Mouse (Mus musculus) right cerebral cortex, postnatal 10 days (tissue): ENCODE data around the gene Tenm4.

Source experiments
- DNase-seq, 2 experiments: peaks; one replicate each; pipeline ENCODE4 v3.0.0; 2021; ENCODE audit warnings: low spot score in 2 of 2

Tenm4 gene

DNA sequence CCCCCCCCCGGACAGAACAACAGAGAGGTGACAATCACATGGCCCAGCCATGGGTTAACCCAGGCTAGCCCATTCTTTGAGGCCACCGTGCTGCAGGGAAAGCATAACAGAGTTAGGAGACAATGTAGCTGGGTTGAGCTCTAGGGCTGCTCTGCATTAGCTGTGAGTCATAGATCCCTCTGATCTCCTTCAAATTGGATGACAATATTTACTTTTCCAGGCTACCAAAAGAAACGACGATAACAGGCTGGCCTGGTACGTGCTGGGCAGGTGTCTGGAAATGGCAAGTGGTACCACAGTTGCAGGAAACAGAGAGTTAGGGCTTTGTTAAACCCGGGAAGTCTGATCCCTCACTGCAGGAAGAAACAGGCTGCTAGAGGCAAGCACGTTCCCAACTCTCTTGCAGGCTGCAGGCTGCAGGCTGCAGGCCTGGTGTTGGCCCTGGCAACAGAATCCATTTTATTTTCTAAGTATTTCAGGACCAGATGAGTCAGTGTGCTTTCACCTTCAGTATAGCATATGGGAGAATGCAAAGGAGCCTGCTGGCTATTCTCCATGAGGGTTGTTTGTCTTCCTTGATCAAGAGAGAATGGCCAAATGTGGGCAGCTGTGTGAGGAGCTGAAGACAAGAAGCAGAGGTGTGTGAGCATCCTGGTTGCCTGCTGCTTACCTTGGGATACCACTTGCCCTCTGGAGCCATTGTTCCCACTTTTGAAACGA lies 353.6 kb downstream of the Tenm4 start:
- DNase-seq = no peak

DNA sequence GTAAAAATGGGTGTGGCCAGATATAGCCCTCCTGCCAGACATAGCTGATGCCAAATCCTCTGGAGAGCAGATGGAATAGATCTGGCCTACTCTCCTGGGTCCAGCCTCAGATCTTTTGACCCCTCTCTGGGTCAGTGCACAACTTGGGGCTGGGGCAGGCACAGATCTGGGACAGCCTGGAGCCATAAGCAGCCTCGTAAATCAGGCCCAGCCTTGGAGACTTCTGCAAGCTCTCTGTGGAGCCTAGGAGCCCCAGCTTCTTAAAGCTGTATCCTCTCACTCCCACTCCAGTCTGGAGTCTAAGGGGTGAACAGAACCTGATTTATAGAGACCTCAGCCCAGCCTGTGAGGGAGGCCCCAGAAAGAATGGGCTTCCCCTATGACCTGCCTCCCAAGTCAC lies 354.3 kb downstream of the Tenm4 start:
- no peak for DNase-seq

DNA sequence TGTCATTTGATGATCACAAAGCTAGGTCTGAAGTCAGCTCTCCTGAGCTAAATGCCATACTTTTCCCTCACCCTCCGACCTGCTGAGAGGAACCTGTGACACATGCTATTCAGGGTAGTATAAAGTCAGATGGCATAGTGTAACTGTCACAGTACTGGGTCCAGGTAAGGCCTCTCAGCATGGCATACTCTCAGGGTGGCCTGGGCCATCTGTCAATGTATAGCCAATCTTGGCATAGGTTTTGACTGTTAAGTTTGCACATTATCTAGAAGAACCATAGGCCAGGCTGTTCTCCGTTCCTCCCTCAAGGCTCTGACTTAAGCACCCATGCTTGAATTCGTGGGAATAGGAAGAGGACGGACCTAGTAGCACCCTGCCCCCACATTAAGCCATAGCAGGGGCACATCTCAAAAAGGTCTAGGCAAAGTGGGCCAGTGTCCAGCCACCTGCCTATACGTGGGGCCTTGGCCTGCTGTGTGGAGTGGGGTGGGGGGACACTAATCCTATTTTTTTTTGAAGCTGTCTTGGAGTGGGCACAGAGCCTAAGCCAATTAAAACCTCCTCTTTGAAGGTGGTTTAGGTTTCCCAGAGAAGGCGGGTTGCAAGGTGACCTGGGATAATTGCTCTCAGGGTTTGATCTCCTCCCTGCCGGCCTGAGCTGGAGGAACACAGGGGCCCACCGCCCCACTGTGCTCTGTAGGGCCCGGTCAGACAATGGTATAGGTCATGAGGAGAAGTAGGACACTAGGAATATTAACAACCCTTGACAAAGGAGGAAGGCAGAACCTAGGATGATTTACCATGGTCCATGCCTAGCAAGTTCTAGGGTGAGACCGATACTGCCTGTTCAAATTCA lies 359.8 kb downstream of the Tenm4 start:
- no peak for DNase-seq

DNA sequence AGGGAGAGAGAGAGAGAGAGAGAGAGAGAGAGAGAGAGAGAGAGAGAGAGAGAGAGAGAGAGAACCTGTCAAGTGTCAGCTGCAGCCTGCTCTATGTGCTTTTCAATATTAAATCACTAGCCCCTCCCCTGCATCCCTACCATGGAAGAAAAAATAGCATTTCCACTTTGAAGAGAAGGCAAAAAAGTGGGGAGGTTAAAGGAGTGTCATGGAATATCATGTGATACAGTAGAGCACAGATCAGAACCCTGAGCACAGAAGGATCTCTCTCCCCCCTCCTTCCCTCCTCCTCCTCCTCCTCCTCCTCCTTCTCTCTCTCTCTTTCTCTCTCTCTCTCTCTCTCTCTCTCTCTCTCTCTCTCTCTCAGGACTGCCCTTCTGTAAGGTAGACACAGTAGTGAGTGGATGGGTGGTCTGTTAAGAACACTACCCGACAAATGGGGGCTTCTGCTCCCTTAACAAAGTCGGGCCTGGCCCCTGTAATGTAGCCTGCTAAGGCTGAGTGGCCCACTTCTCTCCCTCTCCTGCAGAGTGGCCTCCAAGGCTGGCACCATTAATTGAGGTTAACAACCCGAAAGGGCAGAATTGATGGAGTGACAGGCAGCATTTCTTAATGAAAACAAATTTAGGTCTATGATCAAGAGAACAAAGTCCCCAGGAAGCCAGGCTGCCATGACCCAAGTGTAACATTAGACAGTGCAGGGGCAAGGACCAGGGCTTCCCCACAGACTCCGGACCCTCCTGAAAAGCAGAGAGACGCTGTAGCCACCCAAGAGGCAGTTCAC lies 361.1 kb downstream of the Tenm4 start:
- DNase-seq = no peak

DNA sequence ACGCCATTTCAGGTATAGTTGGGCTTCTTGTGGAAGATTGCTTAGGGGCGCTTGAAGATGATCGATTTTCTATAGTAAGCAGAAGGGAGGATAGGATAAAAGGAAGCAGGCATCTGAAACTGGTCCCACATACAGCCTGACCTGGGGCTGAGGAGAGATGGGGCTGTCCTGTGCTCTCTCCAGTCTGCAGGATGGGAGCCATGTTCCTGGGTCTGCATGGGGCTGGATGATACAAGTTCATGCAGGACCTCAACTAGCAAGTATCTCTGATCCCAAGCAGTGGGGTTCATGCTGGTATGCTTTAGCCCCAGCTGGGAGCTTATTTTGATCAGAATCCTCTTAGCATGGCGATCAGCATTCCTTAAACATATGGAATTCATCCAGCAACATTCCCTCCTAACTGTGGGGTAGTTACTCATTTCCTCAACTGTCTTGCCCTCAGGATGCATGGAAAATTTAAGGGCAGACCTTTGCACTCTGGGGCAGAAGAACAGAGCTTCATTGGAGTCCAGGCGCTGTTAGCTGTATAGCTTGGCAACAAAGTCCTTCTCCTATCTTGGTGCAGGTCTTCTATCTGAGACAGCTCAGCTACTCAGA lies 361.9 kb downstream of the Tenm4 start:
- DNase-seq = no peak

DNA sequence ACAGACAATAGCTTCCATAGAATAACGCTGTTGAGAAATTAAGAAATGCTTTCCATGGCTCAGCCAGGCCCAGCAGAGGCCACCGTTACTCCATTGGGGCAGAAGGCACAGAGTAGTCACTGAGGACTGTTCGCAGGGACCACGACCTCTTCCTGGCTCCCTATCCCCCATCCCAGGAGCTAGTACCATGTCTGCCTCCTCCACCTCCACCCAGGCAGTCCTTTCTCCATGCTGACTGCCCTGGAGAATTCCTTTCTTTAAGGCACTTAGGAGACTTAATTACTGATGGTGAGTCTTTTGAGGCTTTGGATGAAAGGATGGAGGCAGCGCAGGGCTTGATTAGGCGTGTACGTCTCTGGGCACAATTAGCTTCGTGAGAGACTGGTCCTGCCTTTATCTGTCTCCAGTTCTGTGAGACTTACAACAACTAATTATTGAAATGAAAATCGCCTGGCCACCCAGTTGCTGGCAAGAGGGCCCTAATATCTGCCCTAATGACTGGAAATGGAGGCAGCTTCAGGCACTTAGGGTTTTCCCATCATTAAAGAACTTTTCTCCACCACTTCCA lies 365.4 kb downstream of the Tenm4 start:
- no peak for DNase-seq

DNA sequence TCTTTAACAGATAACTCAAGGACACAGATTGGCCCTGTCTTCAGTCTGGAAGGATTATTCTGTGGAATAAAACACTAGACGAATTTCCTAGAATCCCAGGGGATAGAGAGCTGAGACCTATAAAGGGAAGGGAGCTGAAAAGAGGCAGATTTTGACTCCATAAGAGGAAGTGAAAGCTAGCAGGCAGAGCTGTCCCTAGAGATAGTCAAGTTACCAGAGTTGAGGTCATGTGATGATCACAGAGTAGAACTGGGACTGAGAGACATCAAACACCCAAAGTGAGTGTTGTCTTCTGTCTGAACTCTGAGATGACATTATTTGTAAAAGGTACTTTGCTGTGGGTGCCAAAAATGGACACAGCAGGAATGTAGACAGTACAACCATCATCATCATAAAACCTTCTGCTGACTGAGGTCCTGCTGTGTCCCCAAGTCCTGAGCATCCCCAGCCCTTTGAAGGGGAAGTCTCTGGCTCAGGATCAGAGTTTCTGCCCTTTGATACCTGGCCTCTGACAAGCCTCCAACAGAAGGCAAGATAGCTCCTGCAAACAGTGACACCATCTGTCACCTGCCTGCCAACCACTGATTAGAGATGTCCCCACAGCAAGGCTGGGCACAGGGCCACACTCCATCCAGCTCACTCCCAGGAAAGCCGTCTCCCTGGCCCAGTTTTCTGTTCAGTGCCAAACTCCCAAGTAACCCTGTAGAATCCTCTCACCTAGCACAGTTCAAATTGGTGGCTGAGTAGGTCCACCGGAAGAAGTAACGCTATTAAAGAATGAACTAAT lies 368.4 kb downstream of the Tenm4 start:
- DNase-seq = no peak

DNA sequence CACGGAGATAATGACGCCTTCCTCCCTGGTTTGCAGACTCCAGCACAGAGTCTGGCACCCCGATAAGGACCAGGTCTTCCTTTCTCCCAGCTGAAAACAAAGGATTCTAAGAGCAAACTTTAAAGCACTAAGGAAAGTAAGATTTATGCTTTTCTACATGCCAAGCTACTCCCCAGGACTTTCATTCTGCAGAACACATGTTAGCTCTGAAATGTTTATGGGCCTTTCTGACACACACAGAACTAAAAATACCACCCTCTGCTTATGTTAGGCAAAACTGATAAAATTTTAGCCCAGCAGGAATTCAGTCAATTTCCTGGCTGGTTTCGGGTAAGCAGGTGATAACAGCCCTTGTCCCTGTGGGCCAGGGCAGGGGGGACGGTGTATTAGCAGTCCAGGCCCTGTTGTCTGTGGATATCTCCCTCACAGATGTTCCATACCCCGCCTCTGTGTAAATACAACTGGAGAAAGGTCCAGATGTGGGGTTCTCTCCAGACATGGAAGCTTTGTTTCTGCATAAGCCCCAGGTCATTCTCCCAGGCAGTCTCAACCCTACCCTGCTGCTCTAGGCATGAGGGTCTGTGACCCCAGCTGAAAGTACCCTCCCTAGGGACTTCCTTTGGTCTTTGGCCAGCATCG lies 369.5 kb downstream of the Tenm4 start:
- no peak for DNase-seq

DNA sequence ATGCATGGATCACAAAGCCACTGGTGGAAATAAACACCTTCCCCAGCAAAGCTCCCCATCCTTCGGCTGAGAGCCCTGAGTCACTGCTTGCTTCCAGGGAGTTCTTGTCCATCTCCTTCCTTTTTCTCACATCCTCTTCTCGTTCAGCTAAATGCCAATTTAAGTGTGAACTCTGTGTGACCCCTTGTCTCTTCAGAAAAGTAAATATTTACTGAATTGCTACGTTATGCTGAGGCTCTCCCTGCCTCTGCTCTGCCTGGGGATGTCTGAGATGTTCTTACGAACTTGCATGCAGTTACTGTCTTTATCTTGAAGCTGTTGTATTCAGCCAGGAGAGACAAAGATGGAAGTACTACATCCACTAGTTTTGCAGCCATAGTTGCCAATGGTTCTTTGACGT lies 374.9 kb downstream of the Tenm4 start:
- no peak for DNase-seq

DNA sequence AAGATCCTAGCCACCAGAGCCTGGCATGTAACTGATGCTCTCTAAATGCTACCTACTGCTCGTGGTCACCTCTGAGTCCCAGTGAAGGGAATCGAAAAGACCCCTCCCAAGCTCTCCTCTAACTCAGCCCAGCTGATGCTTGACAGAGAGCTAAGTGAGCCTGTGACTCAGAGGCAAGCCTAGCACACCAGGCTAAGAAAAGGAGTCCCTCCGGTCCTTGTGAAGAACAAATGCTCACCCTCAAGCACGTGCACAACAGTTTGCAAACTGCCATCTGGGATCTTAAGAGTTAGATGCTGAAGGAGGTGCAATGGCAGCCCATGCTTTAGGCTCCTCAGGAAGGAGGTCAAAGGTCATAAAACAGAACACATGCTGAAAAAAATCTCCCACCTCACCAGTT lies 380.8 kb downstream of the Tenm4 start:
- DNase-seq = no peak

DNA sequence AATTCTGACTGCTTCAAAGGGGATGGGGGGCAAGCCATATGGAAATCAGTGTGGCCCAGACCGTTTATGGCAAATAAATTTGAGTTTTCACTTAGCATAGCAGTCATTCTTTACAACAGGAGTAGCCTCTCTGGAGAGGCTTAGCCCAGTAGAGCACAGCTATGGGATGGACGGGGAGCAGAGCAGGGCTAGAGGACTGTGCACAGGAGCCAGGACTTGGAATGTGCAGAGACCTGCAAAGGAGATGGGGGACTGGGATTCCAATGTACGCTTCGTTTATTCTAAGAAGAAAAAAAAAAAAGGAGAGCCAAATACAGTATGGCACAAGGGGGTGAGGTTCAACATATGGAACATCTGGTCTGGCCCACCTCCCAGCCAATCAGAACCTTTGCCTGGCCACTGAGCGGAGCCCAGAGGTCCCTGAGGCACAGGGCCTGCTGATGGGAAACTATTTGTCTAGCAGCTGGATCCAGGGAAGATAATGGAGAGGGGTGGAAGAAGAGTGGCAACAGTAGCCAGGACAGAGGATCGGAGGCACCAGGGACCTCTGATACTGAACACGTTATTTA lies 381.3 kb downstream of the Tenm4 start:
- no peak for DNase-seq

DNA sequence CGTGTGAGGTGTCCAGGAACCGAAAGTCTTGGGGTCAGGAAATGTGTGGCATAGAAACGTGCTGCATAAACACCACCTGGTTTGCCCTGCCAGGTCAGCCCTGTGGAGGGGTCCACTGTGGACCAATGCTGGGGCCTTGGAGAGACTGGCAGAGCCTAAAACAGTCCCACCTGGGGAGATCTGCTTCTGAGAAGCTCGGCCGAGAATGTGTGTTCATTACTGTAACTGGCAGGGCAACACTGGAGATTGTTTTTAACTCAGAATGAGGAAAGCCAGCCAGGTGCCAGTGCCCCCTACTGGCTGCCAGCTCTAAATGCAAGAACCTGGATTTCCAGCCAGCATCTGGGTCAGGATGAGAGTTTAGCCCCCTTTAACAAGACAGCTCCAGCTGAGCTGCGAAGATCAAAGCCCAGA lies 383.2 kb downstream of the Tenm4 start:
- DNase-seq = peak; percentile 55 to 59

DNA sequence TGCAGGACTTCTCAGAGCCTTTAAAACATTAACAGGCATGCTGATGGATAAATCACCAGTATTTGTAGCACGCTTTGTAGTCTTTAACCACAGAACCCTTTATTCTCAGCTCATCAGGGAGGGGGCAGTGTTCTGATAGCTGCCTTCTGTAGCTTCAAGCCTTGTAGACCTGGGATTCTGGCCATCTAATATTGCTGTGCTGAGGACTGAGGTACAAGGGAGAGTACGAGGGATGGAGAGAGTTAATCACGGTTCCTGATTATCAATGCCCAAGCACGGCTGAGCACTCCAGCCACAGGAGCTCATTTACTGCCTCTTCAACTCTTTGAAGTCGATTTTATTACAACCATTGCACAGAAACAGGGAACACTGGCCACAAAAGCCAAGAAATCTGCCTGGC lies 384.2 kb downstream of the Tenm4 start:
- DNase-seq = no peak

DNA sequence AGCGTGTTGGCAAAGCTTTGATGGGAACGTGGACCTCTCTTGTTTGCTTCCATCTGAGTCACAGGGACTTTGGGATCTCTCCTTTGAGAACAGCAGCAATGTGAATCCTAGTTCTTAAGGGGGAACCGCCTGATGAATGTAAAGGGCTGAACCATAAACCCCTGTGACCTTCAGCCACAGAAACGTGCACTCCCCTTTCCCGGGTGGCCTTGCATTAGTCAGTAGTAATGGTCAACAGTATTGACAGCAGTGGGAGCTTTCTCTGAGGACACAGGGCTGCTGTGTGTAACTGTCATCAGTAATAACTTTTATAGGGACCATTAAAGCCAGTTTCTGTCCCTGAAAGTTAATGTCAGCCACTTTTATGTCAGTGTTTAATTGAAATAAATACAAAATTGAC lies 385.7 kb downstream of the Tenm4 start:
- DNase-seq = no peak

DNA sequence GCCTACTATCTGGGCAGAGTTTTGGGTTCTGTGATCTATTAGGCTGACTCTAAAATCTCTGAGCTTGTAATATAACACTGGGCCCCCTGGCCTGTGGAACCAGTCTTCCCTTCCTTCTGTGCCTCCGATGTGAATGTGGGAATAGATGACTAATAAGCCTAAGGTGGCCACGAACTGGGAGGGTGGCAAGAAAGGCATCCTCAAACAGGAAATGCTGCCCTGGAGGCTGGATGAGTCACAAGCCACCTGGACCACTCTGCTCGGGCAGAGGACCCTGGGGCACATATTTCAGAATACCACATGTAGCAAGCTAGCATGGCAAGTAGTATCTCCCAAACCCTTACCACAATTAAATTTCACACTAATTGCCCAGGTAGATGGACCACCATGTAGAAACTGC lies 391.8 kb downstream of the Tenm4 start:
- DNase-seq = no peak

DNA sequence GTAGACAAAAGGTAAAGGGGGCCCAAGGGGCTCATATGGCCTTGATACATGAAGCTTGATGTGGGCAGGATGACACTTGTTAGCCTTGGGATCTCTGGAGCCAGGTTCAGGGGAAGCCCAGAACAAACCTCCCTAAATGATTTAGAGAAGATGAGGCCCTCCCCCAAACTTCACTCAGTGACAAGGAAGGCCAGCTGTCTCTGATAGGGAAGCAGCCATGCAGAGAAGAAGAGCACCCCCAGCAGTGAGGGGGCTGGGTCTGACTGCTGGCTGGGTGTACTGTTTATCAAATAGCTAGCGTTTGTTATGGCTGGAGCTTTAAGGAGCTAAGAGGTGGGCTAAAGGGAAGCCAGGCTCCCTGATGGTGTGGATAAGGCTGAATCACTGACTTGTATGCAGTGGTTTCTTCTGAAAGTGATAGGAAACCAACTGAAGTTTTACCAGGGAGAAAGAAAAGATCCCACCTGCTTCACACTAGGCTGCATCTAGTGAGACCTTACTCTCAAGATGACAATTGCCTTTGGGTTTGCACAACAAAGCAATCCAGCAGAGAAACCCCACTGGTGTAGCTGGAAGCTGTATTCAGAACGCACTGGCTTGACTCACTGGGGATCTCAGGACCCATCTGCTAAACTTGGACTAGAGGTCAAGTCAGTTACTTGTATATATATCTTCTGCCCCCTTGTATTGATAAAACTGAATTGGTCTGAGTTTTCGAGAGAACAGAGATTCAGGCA lies 392.5 kb downstream of the Tenm4 start:
- no peak for DNase-seq

DNA sequence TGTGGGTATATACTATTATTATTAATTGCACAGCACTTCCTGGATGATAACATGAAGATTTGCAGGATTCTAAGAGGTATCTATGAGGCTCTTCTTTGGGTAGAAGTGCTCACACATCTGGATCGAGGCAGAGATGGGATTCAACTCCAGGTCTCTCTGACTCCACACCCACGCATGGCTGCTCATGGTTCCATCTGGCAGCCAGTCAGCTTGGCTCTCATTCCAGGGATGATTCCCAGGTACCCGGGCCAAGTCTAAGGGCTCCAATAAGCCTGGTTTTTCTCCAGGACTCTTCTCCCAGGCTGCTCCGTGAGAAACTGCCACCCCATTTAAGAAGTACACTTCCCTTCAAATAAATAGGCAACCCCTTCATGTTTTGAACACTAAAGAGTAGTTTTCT lies 394.8 kb downstream of the Tenm4 start:
- DNase-seq = peak; percentile 53 to 61

DNA sequence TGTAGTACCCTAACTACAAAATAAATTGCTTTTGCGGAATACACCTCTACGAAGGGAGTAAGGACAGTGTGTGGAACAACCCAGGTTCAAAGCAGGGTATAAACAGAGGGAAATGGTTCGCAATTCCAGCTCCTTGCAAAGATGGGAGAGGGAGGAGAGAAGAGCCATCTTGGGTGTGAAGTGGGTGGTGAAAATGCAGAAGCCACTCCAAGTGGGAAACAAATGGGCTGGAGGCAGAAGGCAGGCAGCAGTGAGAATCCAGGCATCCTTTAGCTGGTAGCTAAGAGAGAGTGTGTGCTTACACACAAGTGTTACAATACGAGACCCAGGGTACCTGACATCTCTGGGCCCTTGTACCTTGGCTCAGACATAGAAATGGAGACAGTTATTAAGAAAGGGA lies 395.2 kb downstream of the Tenm4 start:
- peak in 1 of 2 experiments; percentile 45 for DNase-seq

DNA sequence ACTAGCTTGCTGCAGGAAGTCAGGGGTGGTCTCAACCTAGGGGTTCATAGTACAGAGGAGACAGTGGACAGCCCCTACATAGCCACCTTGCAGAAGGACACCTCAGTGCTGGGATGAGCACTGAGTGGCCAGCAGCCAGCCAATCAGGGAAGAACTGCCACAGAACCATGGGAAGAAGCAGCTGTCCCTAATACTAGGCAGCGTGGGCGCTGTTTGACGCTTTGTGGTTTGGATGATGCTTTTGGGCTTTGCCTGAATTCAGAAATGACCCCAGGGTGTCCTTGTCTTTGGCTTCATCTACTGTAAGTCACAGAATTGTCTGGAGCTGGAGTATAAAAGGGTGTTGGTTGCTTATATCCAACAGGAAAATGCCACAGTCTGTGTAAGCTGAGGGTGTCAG lies 397.0 kb downstream of the Tenm4 start:
- no peak for DNase-seq
